Mouse (Mus musculus): ENCODE results near the gene Pcdh19.
"Not testable (repeated sequence)": the region's sequence is repeated elsewhere in the genome, so short reads cannot be mapped to it uniquely, and the experiment has no call there.

The Pcdh19 gene

GRCm38 (mm10) chrX:133688840-133689239 lies at the start of gene Pcdh19:
TSS of gene Pcdh19 (minus strand) at chrX:133688987.
- in situ Hi-C loops (cut with MboI, MseI): no loop called here

GRCm38 (mm10) chrX:133735871-133736270 lies 47.1 kb upstream of the Pcdh19 start:
- in situ Hi-C loops (cut with MboI, MseI): no loop called here

- in situ Hi-C loops (cut with MboI, MseI): no loop called here
Measured at GRCm38 (mm10) chrX:133734984-133735383, 46.2 kb upstream of the Pcdh19 start.

- in situ Hi-C loops (cut with MboI, MseI): no loop called here
Measured at GRCm38 (mm10) chrX:133721517-133721916, 32.7 kb upstream of the Pcdh19 start.

GRCm38 (mm10) chrX:133710621-133711020 lies 21.8 kb upstream of the Pcdh19 start:
- in situ Hi-C loops (cut with MboI, MseI): loop anchor here (5.0 kb wide), 1 partner anchor 67 kb away; no protein-coding TSS in a partner anchor

GRCm38 (mm10) chrX:133702902-133703301 lies 14.1 kb upstream of the Pcdh19 start:
- in situ Hi-C loops (cut with MboI, MseI): no loop called here

GRCm38 (mm10) chrX:133697871-133698270 lies 9.1 kb upstream of the Pcdh19 start:
- in situ Hi-C loops (cut with MboI, MseI): not testable (repeated sequence)

GRCm38 (mm10) chrX:133696461-133696860 lies 7.7 kb upstream of the Pcdh19 start:
- in situ Hi-C loops (cut with MboI, MseI): no loop called here

- in situ Hi-C loops (cut with MboI, MseI): no loop called here
Measured at GRCm38 (mm10) chrX:133693037-133693760, 4.4 kb upstream of the Pcdh19 start.

- in situ Hi-C loops (cut with MboI, MseI): no loop called here
Measured at GRCm38 (mm10) chrX:133692392-133692790, 3.6 kb upstream of the Pcdh19 start.

- in situ Hi-C loops (cut with MboI, MseI): no loop called here
Measured at GRCm38 (mm10) chrX:133691581-133692391, 3.0 kb upstream of the Pcdh19 start.

- in situ Hi-C loops (cut with MboI, MseI): no loop called here
Measured at GRCm38 (mm10) chrX:133690822-133691221, 2.0 kb upstream of the Pcdh19 start.

- in situ Hi-C loops (cut with MboI, MseI): no loop called here
Measured at GRCm38 (mm10) chrX:133689576-133690250, 926 bp upstream of the Pcdh19 start.

GRCm38 (mm10) chrX:133688156-133688555 lies 631 bp downstream of the Pcdh19 start:
- in situ Hi-C loops (cut with MboI, MseI): no loop called here

GRCm38 (mm10) chrX:133687666-133688151 lies 1.1 kb downstream of the Pcdh19 start:
- in situ Hi-C loops (cut with MboI, MseI): no loop called here

- in situ Hi-C loops (cut with MboI, MseI): no loop called here
Measured at GRCm38 (mm10) chrX:133686533-133687311, 2.1 kb downstream of the Pcdh19 start.

GRCm38 (mm10) chrX:133685572-133685971 lies 3.2 kb downstream of the Pcdh19 start:
- in situ Hi-C loops (cut with MboI, MseI): no loop called here

GRCm38 (mm10) chrX:133683961-133684360 lies 4.8 kb downstream of the Pcdh19 start:
- in situ Hi-C loops (cut with MboI, MseI): no loop called here

GRCm38 (mm10) chrX:133675121-133675520 lies 13.7 kb downstream of the Pcdh19 start:
- in situ Hi-C loops (cut with MboI, MseI): no loop called here

- in situ Hi-C loops (cut with MboI, MseI): no loop called here
Measured at GRCm38 (mm10) chrX:133673796-133674195, 15.0 kb downstream of the Pcdh19 start.

GRCm38 (mm10) chrX:133660111-133660510 lies 28.7 kb downstream of the Pcdh19 start:
- in situ Hi-C loops (cut with MboI, MseI): no loop called here
